Mouse (Mus musculus) stomach, postnatal 0 days (tissue): ENCODE measurements at regions not wholly inside any gene's neighbourhood (a gene's known extent, or its start where the extent isn't known, plus 50 kb on each side); places are given as distances from the start of the nearest gene placed in this dataset.

Experiments
- ATAC-seq: fragments of 200-750 bp; cut with Nextera tagmentation; 2 replicates; pipeline ENCODE4 v1.8.0; 2017; ENCODE audit not compliant: low FRiP score, low TSS enrichment
- DNase-seq: peaks from one replicate; pipeline ENCODE4 v3.0.0-alpha.2; 2016; ENCODE audit warnings: low spot score
- H3K27ac ChIP-seq: fragments of 300-500 bp; sonication (generic); replicated peaks from 2 replicates; pipeline ENCODE4 v1.5.1; 2014; ENCODE audit warnings: mild to moderate bottlenecking, control low read depth
- H3K27me3 ChIP-seq: fragments of 300-500 bp; sonication (generic); 2 replicates; pipeline ENCODE4 v1.6.1; 2014; ENCODE audit warnings: low read length; ENCODE audit not compliant: control insufficient read depth, insufficient read depth
- H3K36me3 ChIP-seq: fragments of 300-500 bp; sonication (generic); 2 replicates; pipeline ENCODE4 v1.6.1; 2014; ENCODE audit warnings: low read length, mixed read lengths; ENCODE audit not compliant: control insufficient read depth, insufficient read depth
- H3K4me1 ChIP-seq: fragments of 300-500 bp; sonication (generic); replicated peaks from 2 replicates; pipeline ENCODE4 v1.6.1; 2014; ENCODE audit warnings: antibody characterized with exemption; ENCODE audit not compliant: control insufficient read depth, insufficient read depth
- H3K4me2 ChIP-seq: fragments of 300-500 bp; sonication (generic); replicated peaks from 2 replicates; pipeline ENCODE4 v1.6.1; 2014; ENCODE audit warnings: low read depth, mild to moderate bottlenecking, control low read depth, moderate library complexity
- H3K4me3 ChIP-seq: fragments of 300-500 bp; sonication (generic); 2 replicates; pipeline ENCODE4 v1.5.1; 2014; ENCODE audit warnings: low read depth, low read length, control low read depth
- H3K9ac ChIP-seq: fragments of 300-500 bp; sonication (generic); 2 replicates; pipeline ENCODE4 v1.6.1; 2014; ENCODE audit warnings: mild to moderate bottlenecking, low read length, control low read depth, mixed read lengths
- H3K9me3 ChIP-seq: fragments of 300-500 bp; sonication (generic); 2 replicates; pipeline ENCODE4 v1.6.1; 2016; ENCODE audit warnings: low read length; ENCODE audit not compliant: control insufficient read depth
- CTCF ChIP-seq: IDR thresholded peaks from 2 replicates; pipeline ENCODE4 v1.5.1; 2016; ENCODE audit warnings: antibody characterized with exemption, low read depth, mild to moderate bottlenecking, moderate library complexity
- EP300 ChIP-seq: optimal IDR thresholded peaks from 2 replicates; pipeline ENCODE3; 2016; ENCODE audit warnings: antibody characterized with exemption
- WGBS: fragments of 180-500 bp; shearing (Covaris S2); extraction: QIAGEN DNeasy Blood & Tissue Kit; methylation state at CpG from one replicate; pipeline ENCODE4 v1.1.7; 2014; 5-methylcytosine and 5-hydroxymethylcytosine counted together

- no peaks in the 10 kb centered on the region for H3K36me3 ChIP-seq
- 66% methylated on average over 10 of the region's 10 CpGs for whole genome bisulfite sequencing
- no peak overlapping the region; the same call in 1 of the 2 replicates for H3K4me2 ChIP-seq
- H3K4me3 ChIP-seq = no peak overlapping the region
- H3K4me1 ChIP-seq = no peaks in the 10 kb centered on the region
- H3K9ac ChIP-seq = no peak overlapping the region
- no peak for TF ChIP-seq CTCF
- no peak for TF ChIP-seq EP300
- DNase-seq (no peak), ATAC-seq (no peak)
- H3K9me3 ChIP-seq = no peaks in the 10 kb centered on the region
- H3K27ac ChIP-seq = no peak overlapping the region
- no peaks in the 10 kb centered on the region for H3K27me3 ChIP-seq
Observed at GRCm38 (mm10) chr4:153019211-153019610, 463.4 kb downstream of the Ajap1 start.

DNA sequence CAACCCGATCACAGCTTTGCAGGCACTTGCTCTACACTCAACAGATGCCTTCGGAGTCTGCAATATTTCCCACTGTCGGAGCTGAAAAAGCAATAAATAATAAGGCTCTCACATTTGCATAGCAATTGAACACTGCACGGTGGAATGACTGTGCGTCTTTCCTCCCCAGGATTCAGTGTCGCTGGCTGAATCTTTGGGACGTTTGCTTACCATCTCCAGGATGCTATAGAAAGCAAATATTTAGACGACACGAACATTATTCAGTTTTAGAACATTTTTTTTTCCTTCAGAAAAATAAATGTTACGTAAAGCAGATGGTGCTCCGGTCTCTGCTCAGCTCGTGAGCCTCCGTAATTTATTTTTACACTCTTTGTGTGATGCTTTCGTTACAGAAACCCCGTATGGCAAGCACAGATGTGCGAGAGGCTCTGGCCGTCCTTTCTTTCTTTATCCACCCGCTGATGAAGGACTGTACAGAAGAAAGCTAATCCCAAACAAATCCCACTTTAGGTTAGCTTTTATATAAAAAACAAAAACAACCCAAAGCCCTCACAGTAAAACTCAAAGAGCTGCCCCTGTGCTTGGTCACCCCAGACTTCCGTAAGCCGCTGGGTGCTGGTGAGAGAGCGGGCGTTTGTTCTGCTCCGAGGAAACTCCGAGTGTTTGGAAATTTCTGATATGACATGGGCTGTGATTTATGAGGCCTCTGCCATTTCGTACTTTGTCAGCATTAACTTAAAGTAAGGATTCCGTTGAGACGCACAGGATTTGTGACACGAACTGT, 464.3 kb downstream of the Ajap1 start:
- H3K4me3 ChIP-seq = peak overlapping the region; percentile 20
- no peak overlapping the region for H3K9ac ChIP-seq
- no peaks in the 10 kb centered on the region for H3K27me3 ChIP-seq
- no peaks in the 10 kb centered on the region for H3K4me1 ChIP-seq
- peak overlapping the region; percentile 43 for H3K4me2 ChIP-seq
- no peaks in the 10 kb centered on the region for H3K36me3 ChIP-seq
- H3K27ac ChIP-seq = no peak overlapping the region
- WGBS = 32% methylated on average over 28 of the region's 28 CpGs
- no peak for ATAC-seq
- no peak for TF ChIP-seq CTCF
- no peaks in the 10 kb centered on the region for H3K9me3 ChIP-seq
- no peak for DNase-seq

DNA sequence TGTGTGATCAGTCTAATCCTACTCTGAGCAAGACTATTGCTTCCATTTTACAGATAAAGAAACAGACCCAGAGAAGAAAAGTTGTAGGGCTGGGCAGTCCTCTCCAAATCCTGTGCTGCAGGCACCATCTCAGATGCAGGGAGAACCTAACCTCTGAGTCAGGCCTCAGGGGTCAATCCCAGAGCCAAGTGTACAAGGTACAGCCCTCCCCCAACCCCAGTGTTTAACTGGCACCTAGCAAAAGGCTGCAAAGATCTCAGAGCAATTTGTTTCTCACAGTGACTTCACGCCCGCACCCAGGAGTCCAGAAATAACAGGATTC, 464.8 kb downstream of the Ajap1 start:
- ATAC-seq = no peak
- TF ChIP-seq CTCF = no peak
- TF ChIP-seq EP300 = no peak

GRCm38 (mm10) chr4:153003338-153003737, 479.3 kb downstream of the Ajap1 start:
- 58% methylated on average over 3 of the region's 3 CpGs for WGBS
- no peaks in the 10 kb centered on the region for H3K4me1 ChIP-seq
- no peaks in the 10 kb centered on the region for H3K36me3 ChIP-seq
- H3K27ac ChIP-seq = no peak overlapping the region
- H3K9me3 ChIP-seq = no peaks in the 10 kb centered on the region
- DNase-seq (no peak), ATAC-seq (no peak)
- H3K27me3 ChIP-seq = no peaks in the 10 kb centered on the region
- H3K9ac ChIP-seq = no peak overlapping the region
- no peak overlapping the region for H3K4me2 ChIP-seq
- TF ChIP-seq CTCF (no peak), EP300 (no peak)
- no peak overlapping the region for H3K4me3 ChIP-seq

More for the DNA sequence above, 464.8 kb downstream of the Ajap1 start:
- Histone ChIP-seq H3K4me1 (no peaks in the 10 kb centered on the region), H3K9ac (no peak overlapping the region), H3K36me3 (no peaks in the 10 kb centered on the region), H3K27ac (no peak overlapping the region), H3K9me3 (no peaks in the 10 kb centered on the region), H3K4me2 (no peak overlapping the region; the same call in 1 of the 2 replicates), H3K27me3 (no peaks in the 10 kb centered on the region), H3K4me3 (no peak overlapping the region)
- WGBS = 43% methylated on average over 2 of the region's 2 CpGs
- DNase-seq = no peak

DNA sequence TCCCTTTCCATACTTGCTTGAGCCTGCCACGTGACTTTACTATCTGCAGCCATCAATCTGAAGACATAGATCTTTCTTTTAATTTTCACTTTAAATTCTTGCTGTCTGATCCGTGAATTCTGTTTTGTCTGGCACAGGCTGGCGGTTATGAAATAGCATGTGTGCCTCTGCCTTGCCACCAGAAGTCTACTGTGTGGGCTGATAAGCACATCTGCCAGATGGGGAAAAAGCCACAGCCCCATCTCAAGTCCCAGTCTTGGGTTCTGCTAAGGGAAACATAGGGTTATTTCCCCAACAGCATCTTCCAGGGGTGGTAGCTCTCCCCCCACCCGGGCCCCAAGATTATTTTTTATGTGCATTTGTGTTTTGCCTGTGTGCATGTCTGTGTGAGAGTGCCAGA, 480.1 kb downstream of the Ajap1 start:
- 70% methylated on average over 4 of the region's 4 CpGs for WGBS
- DNase-seq (no peak), ATAC-seq (no peak)
- no peak overlapping the region for H3K4me3 ChIP-seq
- no peak overlapping the region for H3K4me2 ChIP-seq
- no peaks in the 10 kb centered on the region for H3K27me3 ChIP-seq
- H3K9ac ChIP-seq = no peak overlapping the region
- H3K36me3 ChIP-seq = no peaks in the 10 kb centered on the region
- no peaks in the 10 kb centered on the region for H3K9me3 ChIP-seq
- H3K4me1 ChIP-seq = no peaks in the 10 kb centered on the region
- TF ChIP-seq CTCF = no peak
- TF ChIP-seq EP300 = no peak
- no peak overlapping the region for H3K27ac ChIP-seq

DNA sequence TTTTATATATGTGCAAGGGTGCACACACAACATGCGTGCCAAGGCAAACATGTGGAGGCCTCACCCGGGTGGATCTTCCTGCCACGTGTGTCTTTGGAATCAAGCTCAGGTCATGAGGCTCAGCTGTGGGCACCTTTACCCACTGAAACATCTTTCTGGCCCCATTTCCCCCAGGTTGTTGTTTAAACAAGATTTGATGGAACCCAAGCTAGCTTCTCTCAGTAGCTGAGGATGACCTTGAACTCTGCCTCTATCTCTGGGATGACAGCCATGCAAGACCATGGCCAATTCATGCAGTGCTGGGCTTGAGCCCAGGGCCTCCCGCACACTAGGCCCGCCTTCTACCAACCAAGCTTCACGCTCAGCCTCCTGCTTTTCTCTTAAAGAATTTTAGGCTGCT, 480.9 kb downstream of the Ajap1 start:
- no peak for TF ChIP-seq CTCF
- no peak for TF ChIP-seq EP300
- 87% methylated on average over 6 of the region's 6 CpGs for WGBS
- Histone ChIP-seq H3K27ac (no peak overlapping the region), H3K9me3 (no peaks in the 10 kb centered on the region), H3K4me3 (no peak overlapping the region), H3K36me3 (no peaks in the 10 kb centered on the region), H3K4me2 (no peak overlapping the region), H3K27me3 (no peaks in the 10 kb centered on the region), H3K4me1 (no peaks in the 10 kb centered on the region), H3K9ac (no peak overlapping the region)
- no peak for DNase-seq
- no peak for ATAC-seq
